Mouse (Mus musculus) stomach, embryonic 14.5 days (tissue): Measurements from ENCODE around the gene Jup. TPM values are rescaled to one million over a fixed set of nuclear protein-coding genes. Genes with fewer than 3 reads are reported as not detected.
"Not testable (repeated sequence)": the region's sequence is repeated elsewhere in the genome, so short reads cannot be mapped to it uniquely, and the experiment has no call there.

Experiments used
- ATAC-seq: fragments of 200-750 bp; cut with Nextera tagmentation; 2 replicates; pipeline ENCODE4 v1.8.0; 2017; ENCODE audit warnings: low read depth, moderate TSS enrichment; ENCODE audit not compliant: insufficient number of reproducible peaks, insufficient read depth, low FRiP score
- H3K27ac ChIP-seq: fragments of 300-500 bp; sonication (generic); 2 replicates; pipeline ENCODE4 v1.5.1; 2014; ENCODE audit warnings: mild to moderate bottlenecking, low read length, moderate library complexity, mixed read lengths
- H3K27me3 ChIP-seq: fragments of 300-500 bp; sonication (generic); 2 replicates; pipeline ENCODE4 v1.6.1; 2014; ENCODE audit warnings: low read length, control low read depth, mixed read lengths; ENCODE audit not compliant: control insufficient read depth, insufficient read depth
- H3K36me3 ChIP-seq: fragments of 300-500 bp; sonication (generic); 2 replicates; pipeline ENCODE4 v1.6.1; 2014; ENCODE audit warnings: mild to moderate bottlenecking, control low read depth, low read length, moderate library complexity, mixed read lengths; ENCODE audit not compliant: control insufficient read depth, insufficient read depth
- H3K4me1 ChIP-seq: fragments of 300-500 bp; sonication (generic); 2 replicates; pipeline ENCODE4 v1.6.1; 2014; ENCODE audit warnings: low read length, control low read depth, mixed read lengths; ENCODE audit not compliant: control insufficient read depth, insufficient read depth
- H3K4me2 ChIP-seq: fragments of 300-500 bp; sonication (generic); replicated peaks from 2 replicates; pipeline ENCODE4 v1.6.1; 2014; ENCODE audit warnings: low read depth, low read length, control low read depth
- H3K4me3 ChIP-seq: fragments of 300-500 bp; sonication (generic); 2 replicates; pipeline ENCODE4 v1.5.1; 2014; ENCODE audit warnings: low read depth, low read length, control low read depth
- H3K9ac ChIP-seq: fragments of 300-500 bp; sonication (generic); replicated peaks from 2 replicates; pipeline ENCODE4 v1.6.1; 2014; ENCODE audit warnings: low read depth, mild to moderate bottlenecking, control low read depth, low read length, moderate library complexity, mixed read lengths
- H3K9me3 ChIP-seq: fragments of 300-500 bp; sonication (generic); 2 replicates; pipeline ENCODE4 v1.6.1; 2016; ENCODE audit warnings: low read depth, low read length, control low read depth; ENCODE audit not compliant: control insufficient read depth
- WGBS: fragments of 180-500 bp; shearing (Covaris S2); extraction: QIAGEN DNeasy Blood & Tissue Kit; methylation state at CpG from one replicate; pipeline ENCODE4 v1.1.7; 2014; 5-methylcytosine and 5-hydroxymethylcytosine counted together
- polyA plus RNA-seq: library from polyadenylated mRNA; unstranded; fragments of >200 nt; fragmentation: Nextera tagmentation; extraction: Ambion mirVana; gene quantifications from 2 replicates; pipeline ENCODE4 v1.2.1, GENCODE M21; 2014

The Jup gene
- polyA plus RNA-seq, 1 experiment from 2014 or later = 139 TPM

- Histone ChIP-seq H3K27me3 (peaks cover 10% of the 10 kb centered on the region; the same call in 1 of the 2 replicates), H3K4me2 (peak overlapping the region; percentile 100), H3K9me3 (no peaks in the 10 kb centered on the region), H3K4me3 (peak overlapping the region; percentile 64), H3K27ac (no peak overlapping the region), H3K36me3 (no peaks in the 10 kb centered on the region), H3K9ac (peak overlapping the region; percentile 30; the same call in 1 of the 2 replicates), H3K4me1 (peaks cover 3% of the 10 kb centered on the region; the same call in 1 of the 2 replicates)
- 1% methylated on average over 50 of the region's 54 CpGs for WGBS
- ATAC-seq = 0 out of 2 replicates have a peak, but pooled peaks have one; percentile 37
These were observed 42.2 kb downstream of the Jup start for GRCm38 (mm10) chr11:100355151-100355951.

- Histone ChIP-seq H3K9ac (no peak overlapping the region), H3K36me3 (no peaks in the 10 kb centered on the region), H3K27me3 (peaks cover 10% of the 10 kb centered on the region; the same call in 1 of the 2 replicates), H3K4me2 (no peak overlapping the region), H3K27ac (no peak overlapping the region), H3K4me1 (peaks cover 3% of the 10 kb centered on the region; the same call in 1 of the 2 replicates), H3K4me3 (no peak overlapping the region), H3K9me3 (no peaks in the 10 kb centered on the region)
- WGBS = 31% methylated on average over 10 of the region's 10 CpGs
- ATAC-seq = no peak
These were observed 45.3 kb downstream of the Jup start for GRCm38 (mm10) chr11:100352076-100352857.

- 88% methylated on average over 10 of the region's 10 CpGs for WGBS
- Histone ChIP-seq H3K27me3 (no peaks in the 10 kb centered on the region), H3K4me1 (no peaks in the 10 kb centered on the region), H3K4me3 (no peak overlapping the region), H3K36me3 (no peaks in the 10 kb centered on the region), H3K9ac (no peak overlapping the region), H3K27ac (no peak overlapping the region), H3K4me2 (no peak overlapping the region), H3K9me3 (no peaks in the 10 kb centered on the region)
- ATAC-seq = no peak
These were observed 53.3 kb downstream of the Jup start for GRCm38 (mm10) chr11:100344269-100344668.

GRCm38 (mm10) chr11:100335731-100336130 lies 61.8 kb downstream of the Jup start:
- H3K36me3 ChIP-seq = no peaks in the 10 kb centered on the region

GRCm38 (mm10) chr11:100333944-100334457 lies 63.6 kb downstream of the Jup start, which contains the start of gene Gast:
Gene Gast (plus strand): TSS chr11:100334407.
- Histone ChIP-seq H3K27me3 (no peaks in the 10 kb centered on the region), H3K9ac (no peak within 1 kb of the TSS), H3K4me3 (no peak within 1 kb of the TSS), H3K27ac (no peak within 1 kb of the TSS), H3K4me1 (peaks cover 5% of the 10 kb centered on the region; the same call in 1 of the 2 replicates), H3K36me3 (no peaks in the 10 kb centered on the region), H3K4me2 (no peak within 1 kb of the TSS), H3K9me3 (no peaks in the 10 kb centered on the region)
- WGBS = 83% methylated on average over 6 of the region's 6 CpGs
- ATAC-seq = no peak

More at GRCm38 (mm10) chr11:100335731-100336130, 61.8 kb downstream of the Jup start:
- Histone ChIP-seq H3K27ac (no peak overlapping the region), H3K9me3 (no peaks in the 10 kb centered on the region), H3K9ac (no peak overlapping the region), H3K4me2 (no peak overlapping the region), H3K27me3 (no peaks in the 10 kb centered on the region), H3K4me1 (peaks cover 5% of the 10 kb centered on the region; the same call in 1 of the 2 replicates), H3K4me3 (no peak overlapping the region)
- no peak for ATAC-seq
- 21% methylated on average over 3 of the region's 3 CpGs for whole genome bisulfite sequencing

GRCm38 (mm10) chr11:100332766-100333515 lies 64.6 kb downstream of the Jup start:
- H3K27ac ChIP-seq = no peak overlapping the region
- H3K4me3 ChIP-seq = no peak overlapping the region
- no peaks in the 10 kb centered on the region for H3K36me3 ChIP-seq
- H3K4me1 ChIP-seq = peaks cover 5% of the 10 kb centered on the region; the same call in 1 of the 2 replicates
- H3K27me3 ChIP-seq = no peaks in the 10 kb centered on the region
- WGBS = 54% methylated on average over 9 of the region's 9 CpGs
- no peaks in the 10 kb centered on the region for H3K9me3 ChIP-seq
- no peak for ATAC-seq
- no peak overlapping the region for H3K4me2 ChIP-seq
- no peak overlapping the region for H3K9ac ChIP-seq

GRCm38 (mm10) chr11:100330816-100331375 lies 66.7 kb downstream of the Jup start:
- H3K9me3 ChIP-seq, H3K4me1 ChIP-seq, H3K4me3 ChIP-seq, H3K4me2 ChIP-seq, H3K9ac ChIP-seq, H3K36me3 ChIP-seq, ATAC-seq, H3K27ac ChIP-seq, H3K27me3 ChIP-seq: not testable (repeated sequence)
- WGBS = 51% methylated on average over 8 of the region's 8 CpGs
